In the genomic region with DNA sequence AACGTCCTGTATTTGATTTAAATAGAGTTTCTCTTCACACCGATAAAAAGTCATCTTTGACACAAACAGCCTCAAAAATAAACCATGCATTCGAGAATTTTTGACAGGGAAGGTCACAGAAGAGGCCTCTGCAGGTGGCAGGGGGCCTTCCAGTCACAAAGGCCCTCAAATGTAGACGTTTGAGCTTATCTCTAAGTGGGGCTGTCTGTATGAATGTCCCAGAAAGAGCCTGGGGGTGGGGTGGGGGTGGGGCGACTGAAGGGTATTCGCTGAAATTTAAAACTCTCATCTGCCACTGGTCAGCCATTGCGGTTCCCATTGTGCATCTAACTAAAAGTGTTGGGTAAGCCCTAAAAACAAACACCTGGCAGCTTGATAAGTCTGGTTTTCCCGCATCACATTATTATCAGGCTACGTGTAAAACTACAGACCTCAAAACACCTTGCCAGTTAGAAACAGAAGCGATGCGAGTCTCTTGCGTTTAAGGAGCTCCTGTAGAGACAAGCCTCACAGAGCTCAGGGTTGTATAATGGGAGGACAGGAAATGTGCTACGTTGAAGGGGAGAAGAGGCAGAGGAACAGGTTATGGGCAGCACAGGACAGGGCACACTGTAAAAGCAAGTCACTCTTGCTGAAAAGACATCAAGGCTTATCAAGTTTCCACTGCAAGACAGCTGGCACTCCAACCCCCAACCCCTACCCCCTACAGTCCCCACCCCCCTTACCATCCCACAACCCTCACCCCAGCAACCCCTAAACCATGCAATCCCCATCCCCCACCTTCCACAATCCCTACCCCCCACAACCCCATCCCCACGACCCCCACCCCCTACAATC, we compare ENCODE assay signal across 16 mouse cellular contexts. TPM values are rescaled to one million over a fixed set of nuclear protein-coding genes. Genes with fewer than 3 reads are reported as not detected.
A peak's percentile ranks its signal among the peaks of the same experiment; 100 is the strongest.
DNase-seq lines count a peak whose midpoint lies in the region; ATAC-seq and TF ChIP-seq lines count a peak whose summit lies in the region.
"Had no signal": no experiment of that assay in that cellular context is flagged by ENCODE, and none has a peak within 500 bp of the region (broad histone marks: within the 10 kb centered on the region; RNA-seq: fewer than 3 reads in every experiment).

No protein-coding gene starts in this region.

- TF ChIP-seq EP300 in liver, postnatal 0 days (IDR thresholded peaks at IDR 0.05; ENCODE audit: low read depth), result no peak

- H3K4me1 ChIP-seq in heart, embryonic 11.5 days (ENCODE audit: control insufficient read depth, insufficient read depth, low read length), result peaks cover 11% of the 10 kb centered on the region
- peaks cover 15% of the 10 kb centered on the region for H3K4me1 ChIP-seq in liver, embryonic 12.5 days
- no peaks in the 10 kb centered on the region; the same call in 1 of the 2 replicates for H3K4me1 ChIP-seq in liver, postnatal 0 days (ENCODE audit: insufficient read depth)
- peaks cover 11% of the 10 kb centered on the region for H3K4me1 ChIP-seq in embryonic facial prominence, embryonic 13.5 days
- H3K4me1 ChIP-seq in midbrain, embryonic 12.5 days, result peaks cover 20% of the 10 kb centered on the region; the same call in 1 of the 2 replicates
- no peaks in the 10 kb centered on the region for H3K4me1 ChIP-seq in intestine, embryonic 15.5 days (replicated peaks)

- H3K4me2 ChIP-seq in heart, embryonic 11.5 days, result peak overlapping the region; percentile 32
- H3K4me2 ChIP-seq in liver, embryonic 12.5 days, result peak overlapping the region; percentile 16; the same call in 1 of the 2 replicates
- H3K4me2 ChIP-seq in liver, postnatal 0 days (ENCODE audit: low read depth, low read length), result no peak overlapping the region
- 0 out of 2 replicates have a peak overlapping the region, but pooled peaks have one; percentile 9 for H3K4me2 ChIP-seq in embryonic facial prominence, embryonic 13.5 days
- no peak overlapping the region for H3K4me2 ChIP-seq in midbrain, embryonic 12.5 days (replicated peaks)
- no peak overlapping the region for H3K4me2 ChIP-seq in intestine, embryonic 15.5 days (replicated peaks)
- H3K4me2 ChIP-seq: limb, embryonic 12.5 days had no signal

- 8% methylated on average over 14 of the region's 14 CpGs for WGBS in heart, embryonic 11.5 days (ENCODE audit: insufficient replicate concordance)
- 12% methylated on average over 14 of the region's 14 CpGs for WGBS in liver, embryonic 12.5 days (ENCODE audit: insufficient replicate concordance)
- WGBS in liver, postnatal 0 days (ENCODE audit: insufficient replicate concordance), result 28% methylated on average over 14 of the region's 14 CpGs
- 9% methylated on average over 14 of the region's 14 CpGs for WGBS in embryonic facial prominence, embryonic 13.5 days
- 6% methylated on average over 13 of the region's 14 CpGs for WGBS in midbrain, embryonic 12.5 days
- WGBS in intestine, embryonic 15.5 days, result 26% methylated on average over 14 of the region's 14 CpGs

- H3K27me3 ChIP-seq in heart, embryonic 11.5 days (ENCODE audit: control insufficient read depth, insufficient read depth, low read length), result no peaks in the 10 kb centered on the region
- no peaks in the 10 kb centered on the region for H3K27me3 ChIP-seq in liver, embryonic 12.5 days (replicated peaks)
- no peaks in the 10 kb centered on the region for H3K27me3 ChIP-seq in liver, postnatal 0 days (ENCODE audit: insufficient read depth, low read length)
- no peaks in the 10 kb centered on the region for H3K27me3 ChIP-seq in embryonic facial prominence, embryonic 13.5 days
- no peaks in the 10 kb centered on the region for H3K27me3 ChIP-seq in midbrain, embryonic 12.5 days
- H3K27me3 ChIP-seq in intestine, embryonic 15.5 days (replicated peaks), result no peaks in the 10 kb centered on the region
- H3K27me3 ChIP-seq: limb, embryonic 12.5 days had no signal

- no peaks in the 10 kb centered on the region for H3K9me3 ChIP-seq in heart, embryonic 11.5 days (replicated peaks; ENCODE audit: control insufficient read depth, low read length)
- no peaks in the 10 kb centered on the region for H3K9me3 ChIP-seq in liver, embryonic 12.5 days (replicated peaks)
- H3K9me3 ChIP-seq in liver, postnatal 0 days (ENCODE audit: low read length), result no peaks in the 10 kb centered on the region
- no peaks in the 10 kb centered on the region for H3K9me3 ChIP-seq in embryonic facial prominence, embryonic 13.5 days
- no peaks in the 10 kb centered on the region for H3K9me3 ChIP-seq in midbrain, embryonic 12.5 days
- no peaks in the 10 kb centered on the region for H3K9me3 ChIP-seq in intestine, embryonic 15.5 days
- H3K9me3 ChIP-seq: limb, embryonic 12.5 days had no signal

- H3K4me3 ChIP-seq in heart, embryonic 11.5 days (ENCODE audit: low read depth, low read length), result no peak overlapping the region
- H3K4me3 ChIP-seq in liver, embryonic 12.5 days, result no peak overlapping the region
- no peak overlapping the region for H3K4me3 ChIP-seq in liver, postnatal 0 days (ENCODE audit: low read depth, low read length)
- H3K4me3 ChIP-seq in embryonic facial prominence, embryonic 13.5 days, result no peak overlapping the region
- H3K4me3 ChIP-seq in midbrain, embryonic 12.5 days, result no peak overlapping the region
- H3K4me3 ChIP-seq in intestine, embryonic 15.5 days (replicated peaks), result no peak overlapping the region
- H3K4me3 ChIP-seq: limb, embryonic 12.5 days had no signal

- H3K9ac ChIP-seq in heart, embryonic 11.5 days (ENCODE audit: low read depth, low read length), result no peak overlapping the region
- no peak overlapping the region for H3K9ac ChIP-seq in liver, embryonic 12.5 days
- no peak overlapping the region for H3K9ac ChIP-seq in liver, postnatal 0 days (replicated peaks)
- H3K9ac ChIP-seq in embryonic facial prominence, embryonic 13.5 days, result no peak overlapping the region
- no peak overlapping the region for H3K9ac ChIP-seq in midbrain, embryonic 12.5 days (replicated peaks)
- H3K9ac ChIP-seq in intestine, embryonic 15.5 days, result no peak overlapping the region
- H3K9ac ChIP-seq: limb, embryonic 12.5 days had no signal

- H3K36me3 ChIP-seq in heart, embryonic 11.5 days (ENCODE audit: control insufficient read depth, insufficient read depth, low read length), result no peaks in the 10 kb centered on the region
- no peaks in the 10 kb centered on the region for H3K36me3 ChIP-seq in liver, embryonic 12.5 days
- H3K36me3 ChIP-seq in liver, postnatal 0 days (replicated peaks; ENCODE audit: insufficient read depth, low read length), result no peaks in the 10 kb centered on the region
- H3K36me3 ChIP-seq in embryonic facial prominence, embryonic 13.5 days, result no peaks in the 10 kb centered on the region
- no peaks in the 10 kb centered on the region for H3K36me3 ChIP-seq in midbrain, embryonic 12.5 days
- no peaks in the 10 kb centered on the region for H3K36me3 ChIP-seq in intestine, embryonic 15.5 days
- H3K36me3 ChIP-seq: limb, embryonic 12.5 days had no signal

- ATAC-seq in heart, embryonic 11.5 days (replicated peaks; ENCODE audit: insufficient number of reproducible peaks, low FRiP score, low TSS enrichment), result no peak
- 0 out of 2 replicates have a peak, but pooled peaks have one; percentile 44 for ATAC-seq in liver, embryonic 12.5 days
- ATAC-seq in liver, postnatal 0 days, result no peak
- ATAC-seq in embryonic facial prominence, embryonic 13.5 days (ENCODE audit: insufficient number of reproducible peaks, insufficient read depth, low FRiP score, low TSS enrichment, low read depth), result no peak
- 0 out of 2 replicates have a peak, but pooled peaks have one; percentile 32 for ATAC-seq in midbrain, embryonic 12.5 days (ENCODE audit: low FRiP score, low read depth)
- ATAC-seq in intestine, embryonic 15.5 days, result no peak

- H3K27ac ChIP-seq in heart, embryonic 11.5 days (ENCODE audit: low read depth, low read length), result peak overlapping the region; percentile 37; the same call in 1 of the 2 replicates
- H3K27ac ChIP-seq in liver, embryonic 12.5 days, result no peak overlapping the region
- no peak overlapping the region for H3K27ac ChIP-seq in liver, postnatal 0 days (ENCODE audit: low read depth)
- no peak overlapping the region for H3K27ac ChIP-seq in embryonic facial prominence, embryonic 13.5 days
- no peak overlapping the region for H3K27ac ChIP-seq in midbrain, embryonic 12.5 days (replicated peaks)
- no peak overlapping the region for H3K27ac ChIP-seq in intestine, embryonic 15.5 days
- H3K27ac ChIP-seq: limb, embryonic 12.5 days had no signal

- no peak for TF ChIP-seq CTCF in liver, postnatal 0 days (IDR thresholded peaks at IDR 0.05; ENCODE audit: low read depth)

- DNase-seq in heart, postnatal 4 days, result no peak
- no peak for DNase-seq in liver, postnatal 0 days
- DNase-seq in right cerebral cortex, postnatal 36 days (ENCODE audit: low spot score in 2 of 2), result no peak
- DNase-seq: cerebellum, adult 8-10 months; gastrocnemius, postnatal 36 days; kidney, postnatal 36 days; lung, postnatal 14 days; right cerebral cortex, postnatal 25 days; thymus, postnatal 36 days had no signal

RNA-seq across cellular contexts. Expression of a gene that starts 55.0 kb away (rescaled TPM):
- polyA plus RNA-seq in heart, embryonic 11.5 days (2014; fragmentation: Nextera tagmentation; extraction: Ambion mirVana), result 0.65 and 1.0 TPM in 2 replicates
- 1 to 10 TPM; 1.2 TPM for total RNA-seq in heart, postnatal 4 days (2021)
- 0.10 and 0.29 TPM in 2 replicates for polyA plus RNA-seq in liver, embryonic 12.5 days (2016; fragmentation: Nextera tagmentation; extraction: Ambion mirVana)
- 0.02 and 0.05 TPM in 2 replicates for polyA plus RNA-seq in liver, postnatal 0 days (2015; fragmentation: Nextera tagmentation; extraction: Ambion mirVana)
- polyA plus RNA-seq in embryonic facial prominence, embryonic 13.5 days (2015; fragmentation: Nextera tagmentation; extraction: Ambion mirVana), result 0.34 and 0.40 TPM in 2 replicates
- polyA plus RNA-seq in midbrain, embryonic 12.5 days (2016; fragmentation: Nextera tagmentation; extraction: Ambion mirVana), result 5.7 and 6.9 TPM in 2 replicates
- polyA plus RNA-seq in intestine, embryonic 15.5 days (2015; fragmentation: Nextera tagmentation; extraction: Ambion mirVana), result 2.1 and 2.3 TPM in 2 replicates
- total RNA-seq: gastrocnemius, postnatal 36 days; neutrophil, adult 5-6 weeks had no signal
- polyA plus RNA-seq: limb, embryonic 12.5 days had no signal

Comparison
In these comparisons a context has a peak if more than half of its experiments do, and no peak if none do; other contexts are left out.
1. ATAC-seq: peak in liver, embryonic 12.5 days (single experiment) and midbrain, embryonic 12.5 days (single experiment); none in heart, embryonic 11.5 days (single experiment), liver, postnatal 0 days (single experiment), embryonic facial prominence, embryonic 13.5 days (single experiment) and intestine, embryonic 15.5 days (single experiment).
2. H3K4me2 ChIP-seq: peak in heart, embryonic 11.5 days (single experiment), liver, embryonic 12.5 days (single experiment) and embryonic facial prominence, embryonic 13.5 days (single experiment); none in liver, postnatal 0 days (single experiment), midbrain, embryonic 12.5 days (single experiment) and intestine, embryonic 15.5 days (single experiment).